Mouse (Mus musculus): ENCODE data around the gene Shroom4.
A peak's percentile ranks its signal among the peaks of the same experiment; 100 is the strongest.
"Not testable (repeated sequence)": the region's sequence is repeated elsewhere in the genome, so short reads cannot be mapped to it uniquely, and the experiment has no call there.

Shroom4 gene

DNA sequence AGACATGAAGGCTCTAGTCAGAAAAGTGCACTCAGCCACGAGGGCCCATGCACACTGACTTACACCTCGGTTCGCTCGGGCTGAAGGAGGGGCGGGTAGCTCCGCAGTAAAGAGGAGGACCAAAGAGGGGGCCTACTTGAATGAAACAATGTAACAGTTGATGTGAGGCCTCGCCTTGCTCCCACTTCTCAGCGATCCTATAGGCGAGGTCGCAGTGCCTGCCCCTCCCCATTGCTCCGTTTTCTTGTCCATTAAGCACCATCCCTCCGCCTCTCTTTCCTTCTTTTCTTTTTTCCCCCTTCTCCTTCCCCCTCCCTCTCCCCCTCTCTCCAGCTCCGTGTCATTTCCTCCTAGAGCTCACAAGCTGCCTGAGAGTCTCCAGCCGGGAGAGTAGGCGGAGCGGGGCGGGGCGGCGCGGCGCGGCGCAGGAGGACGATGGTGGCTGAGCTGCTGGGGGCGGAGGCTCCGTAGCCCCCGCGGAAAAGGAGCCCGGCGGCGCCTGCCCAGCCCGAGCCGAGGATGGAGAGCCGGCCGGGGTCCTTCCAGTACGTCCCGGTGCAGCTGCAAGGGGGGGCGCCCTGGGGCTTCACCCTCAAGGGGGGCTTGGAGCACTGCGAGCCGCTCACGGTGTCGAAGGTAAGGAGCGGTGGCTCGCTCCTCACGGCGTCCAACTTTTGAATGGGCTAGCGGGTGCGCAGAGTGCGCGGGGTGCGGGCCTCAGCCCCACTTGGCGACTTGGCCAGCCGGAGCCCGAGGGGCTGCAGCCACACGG lies at the start of gene Shroom4:
TSS of gene Shroom4 (plus strand) at position 229 of the 772 bp plus-strand sequence.
- peak; percentile 82 for DNase-seq (ENCODE audit: low read depth, low spot score)

DNA sequence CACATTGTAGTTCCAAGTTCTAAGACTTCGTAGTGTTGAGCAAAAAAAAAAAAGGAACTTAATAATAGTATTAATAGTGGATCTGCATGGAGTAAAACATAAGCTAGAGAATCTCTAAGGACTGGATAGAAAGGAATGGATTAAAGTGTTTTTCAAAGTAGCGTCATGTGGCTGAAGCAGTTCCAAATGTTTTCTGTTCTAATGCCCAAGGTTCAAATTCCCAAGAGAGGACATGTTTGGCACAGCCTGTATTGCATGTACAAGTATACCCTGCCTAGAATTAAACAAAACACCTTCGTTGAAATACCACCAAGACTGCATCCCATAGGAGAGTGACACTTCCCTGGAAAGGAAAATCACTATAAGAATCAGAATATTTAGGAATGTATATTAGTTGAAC lies 42.8 kb upstream of the Shroom4 start:
- no peak for DNase-seq (ENCODE audit: low read depth, low spot score)

DNA sequence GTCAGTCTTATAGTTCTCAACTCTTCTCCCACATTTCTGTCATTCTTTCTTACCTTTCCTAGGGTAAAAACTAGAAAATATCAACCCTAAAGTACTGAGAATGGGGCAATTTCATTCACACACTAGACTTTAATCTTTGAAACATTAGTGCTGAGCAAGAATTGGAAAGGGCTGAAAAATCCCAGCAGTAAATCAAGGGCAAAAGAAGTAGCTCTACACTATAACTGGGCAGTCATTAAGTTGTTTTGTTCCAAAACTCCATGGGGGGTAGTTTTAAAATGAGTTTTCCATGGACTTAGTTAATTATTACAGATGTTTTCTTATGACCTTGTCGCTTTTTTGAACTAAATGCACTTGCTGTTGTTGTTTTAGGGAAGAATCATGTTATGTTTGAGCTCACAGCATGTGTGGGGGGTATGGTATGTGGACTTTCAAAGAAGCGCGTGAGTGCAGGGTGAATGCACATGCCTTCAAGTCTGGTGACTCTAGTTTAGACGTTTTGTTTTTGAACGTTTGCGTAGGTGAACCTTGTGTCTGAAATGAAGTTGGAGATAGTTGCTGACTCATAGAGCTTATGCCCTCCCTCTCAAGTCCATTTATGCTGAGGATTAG lies 42.0 kb upstream of the Shroom4 start:
- no peak for DNase-seq (ENCODE audit: low read depth, low spot score)

DNA sequence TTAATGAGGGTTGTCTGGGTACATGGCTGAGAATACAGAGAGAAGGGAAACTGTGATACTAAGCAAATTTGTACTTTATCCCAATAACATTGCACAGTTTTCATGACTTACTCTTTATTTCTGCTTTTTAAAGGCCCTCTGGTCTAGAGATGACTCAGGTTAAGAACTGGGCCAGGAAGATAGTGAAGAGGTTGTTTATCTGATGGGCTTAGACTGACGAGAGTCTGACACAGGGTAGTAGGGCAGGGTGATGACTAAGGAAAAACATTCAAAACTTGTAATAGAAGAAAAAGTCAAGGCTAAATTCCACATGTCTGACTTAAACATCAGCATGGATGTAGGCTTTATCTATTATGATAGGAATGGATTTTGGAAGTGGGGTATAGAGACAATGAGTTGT lies 30.8 kb upstream of the Shroom4 start:
- DNase-seq (ENCODE audit: low read depth, low spot score), result no peak

DNA sequence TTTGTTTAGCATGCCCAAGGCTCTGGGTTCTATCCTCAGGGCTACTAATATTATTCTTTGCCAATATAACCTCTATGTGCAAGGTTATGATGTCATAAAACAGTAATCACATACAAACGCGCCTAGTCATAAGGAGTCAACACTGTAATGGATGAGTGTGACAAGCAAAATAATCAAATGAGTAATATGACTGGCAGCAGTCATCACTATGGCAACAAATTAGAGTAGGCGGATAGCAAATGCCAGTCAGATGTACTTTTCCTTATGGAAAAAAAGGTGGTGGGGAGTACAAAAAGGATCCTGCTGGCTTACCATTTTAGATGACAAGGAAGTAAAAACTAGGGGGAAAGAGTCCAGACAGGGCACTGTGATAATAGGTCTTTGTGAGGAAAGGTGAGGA lies 28.9 kb upstream of the Shroom4 start:
- no peak for DNase-seq (ENCODE audit: low read depth, low spot score)

DNA sequence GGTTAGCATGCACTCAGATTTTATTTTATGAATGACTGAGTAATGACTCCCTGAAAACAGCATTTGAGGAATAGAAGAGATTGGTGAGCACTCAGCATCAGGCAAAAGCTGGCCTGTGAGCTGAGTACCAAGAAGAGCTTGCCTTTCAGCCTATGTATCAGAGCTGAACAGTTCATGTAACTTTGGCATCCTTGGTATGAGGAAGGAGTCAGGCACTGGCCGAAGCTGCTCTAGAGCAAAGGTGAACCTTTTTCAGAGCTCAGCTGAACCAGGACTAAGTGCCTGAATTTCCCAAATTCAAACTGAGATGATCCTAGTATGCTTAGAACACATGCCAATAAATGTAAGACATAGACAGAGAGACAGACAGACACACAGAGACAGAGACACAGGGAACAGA lies 5.8 kb upstream of the Shroom4 start:
- DNase-seq (ENCODE audit: low read depth, low spot score), result no peak

DNA sequence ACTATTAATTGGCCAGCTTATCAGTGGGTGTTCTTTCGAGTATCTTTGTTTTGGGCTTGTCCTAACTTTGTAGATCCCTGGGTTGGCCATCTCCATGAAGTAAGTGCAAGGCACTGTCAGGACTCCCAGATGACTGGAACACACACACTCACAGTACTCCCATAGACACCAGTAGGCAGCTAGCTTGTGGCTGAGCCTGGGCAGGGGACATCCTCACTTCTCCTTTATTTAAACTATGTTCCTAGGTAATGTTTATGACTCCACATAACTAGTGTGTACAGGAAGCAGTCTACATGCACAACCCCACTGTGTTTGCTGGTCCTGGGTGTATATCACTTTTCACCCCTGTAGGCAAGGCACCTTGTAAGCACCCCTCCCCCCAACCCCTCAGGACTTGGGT lies 461 bp upstream of the Shroom4 start:
- no peak for DNase-seq (ENCODE audit: low read depth, low spot score)

DNA sequence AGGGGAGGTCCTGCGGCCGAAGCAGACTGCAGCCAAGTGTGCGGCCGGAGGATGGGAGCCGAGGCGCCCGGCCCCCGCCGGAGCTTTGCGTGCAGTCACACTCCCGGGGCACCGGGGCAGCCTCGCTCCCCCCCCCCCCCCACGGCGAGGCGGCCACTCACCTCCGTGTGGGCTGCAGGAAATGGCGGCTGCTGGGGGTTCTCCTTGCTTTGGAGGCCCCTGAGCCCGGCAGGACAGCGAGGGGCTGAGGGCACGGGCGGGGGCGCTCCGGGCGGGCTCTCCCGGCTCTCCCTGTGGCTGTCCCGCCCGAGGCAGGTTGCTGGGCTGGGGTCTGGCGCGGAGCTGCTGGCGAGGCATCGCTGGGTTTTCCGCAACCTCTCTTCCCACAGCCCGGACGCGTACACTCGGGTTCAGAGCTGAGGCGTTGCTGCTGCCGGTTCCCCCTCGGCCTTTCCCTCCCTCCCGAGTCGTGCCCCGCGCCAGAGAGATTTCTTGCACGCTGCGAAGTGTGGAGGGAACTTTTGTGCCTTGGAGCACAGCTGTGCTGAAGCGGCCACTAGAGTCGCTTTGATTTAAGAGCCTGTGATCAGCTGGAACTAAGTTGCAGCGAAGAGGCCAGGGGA lies 855 bp downstream of the Shroom4 start:
- peak; percentile 25 for DNase-seq (ENCODE audit: low read depth, low spot score)

DNA sequence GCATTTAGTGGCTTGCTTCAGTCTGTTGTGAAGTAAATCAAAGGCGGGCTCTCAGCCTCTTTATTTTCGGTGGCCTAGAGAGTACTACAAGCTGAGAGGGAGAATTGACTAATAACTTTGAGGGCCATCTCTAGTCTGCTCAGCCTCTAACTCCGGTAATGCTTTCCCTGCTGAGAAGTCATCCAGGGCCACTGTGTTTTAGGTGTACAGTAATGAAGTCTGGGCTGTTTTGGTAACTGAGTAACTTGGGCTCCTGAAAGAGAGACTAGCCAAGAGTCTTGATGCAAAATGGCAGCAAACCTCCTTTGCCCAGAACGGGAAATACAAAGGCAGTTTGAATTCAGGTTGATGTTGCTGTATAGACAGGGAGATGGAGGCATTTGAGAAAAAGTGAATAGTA lies 3.3 kb downstream of the Shroom4 start:
- DNase-seq (ENCODE audit: low read depth, low spot score), result no peak

DNA sequence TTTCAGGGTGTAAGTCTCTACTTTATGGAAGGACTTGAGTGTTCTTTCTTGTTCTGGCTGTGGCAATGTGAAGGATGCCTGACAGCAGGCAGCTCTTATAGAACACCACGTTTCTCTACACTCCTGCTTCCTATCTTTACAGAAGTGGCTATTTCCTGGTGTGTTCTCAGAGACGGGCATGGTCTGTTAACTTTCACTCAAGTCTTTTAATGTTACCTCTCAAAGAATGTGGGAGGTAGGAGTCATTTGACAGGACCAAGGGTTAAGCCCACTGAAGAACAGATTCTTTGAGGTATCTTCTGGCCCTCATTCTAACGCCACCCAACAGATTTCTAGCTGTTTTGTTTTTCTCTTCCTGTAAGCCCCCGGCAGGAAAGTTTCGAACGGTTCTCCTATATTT lies 9.5 kb downstream of the Shroom4 start:
- no peak for DNase-seq (ENCODE audit: low read depth, low spot score)

DNA sequence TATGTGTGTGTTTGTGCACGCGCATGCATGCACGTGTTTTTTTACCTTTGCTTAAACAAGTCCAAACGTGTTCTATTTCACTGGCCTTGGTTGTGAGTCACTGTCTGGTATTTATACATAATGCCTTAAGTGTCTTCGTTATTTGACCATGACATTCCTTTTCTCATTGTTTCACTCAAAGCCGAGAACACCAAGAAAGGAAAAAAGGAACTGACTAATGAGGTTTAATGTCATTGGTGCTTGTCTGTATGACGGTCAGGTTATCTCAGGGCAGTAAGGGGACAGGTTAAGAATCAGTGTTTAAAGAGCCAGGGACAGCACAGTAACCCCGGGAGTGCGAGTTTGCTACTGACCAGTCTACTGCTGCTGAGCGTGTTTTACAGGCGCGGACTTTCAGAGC lies 15.8 kb downstream of the Shroom4 start:
- peak; percentile 12 for DNase-seq (ENCODE audit: low read depth, low spot score)

DNA sequence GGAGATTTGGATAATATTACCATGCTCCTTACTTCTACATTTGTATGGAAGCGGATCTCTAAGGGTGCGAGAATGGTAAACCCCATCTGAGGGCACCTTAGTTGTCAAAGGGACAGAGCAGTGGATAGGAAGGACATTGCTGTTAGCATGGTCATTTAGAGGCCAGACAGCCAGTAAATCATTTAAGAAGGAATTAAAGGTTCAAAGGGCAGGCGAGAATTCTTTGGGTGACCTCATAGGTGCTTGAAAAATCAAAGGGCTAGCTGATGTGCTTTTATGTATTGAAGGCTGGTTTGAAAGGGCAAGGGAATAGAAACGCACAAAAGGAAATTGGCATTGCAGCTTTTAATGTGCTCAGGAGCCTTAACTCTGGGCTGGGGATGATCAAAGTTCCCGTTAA lies 16.3 kb downstream of the Shroom4 start:
- no peak for DNase-seq (ENCODE audit: low read depth, low spot score)

DNA sequence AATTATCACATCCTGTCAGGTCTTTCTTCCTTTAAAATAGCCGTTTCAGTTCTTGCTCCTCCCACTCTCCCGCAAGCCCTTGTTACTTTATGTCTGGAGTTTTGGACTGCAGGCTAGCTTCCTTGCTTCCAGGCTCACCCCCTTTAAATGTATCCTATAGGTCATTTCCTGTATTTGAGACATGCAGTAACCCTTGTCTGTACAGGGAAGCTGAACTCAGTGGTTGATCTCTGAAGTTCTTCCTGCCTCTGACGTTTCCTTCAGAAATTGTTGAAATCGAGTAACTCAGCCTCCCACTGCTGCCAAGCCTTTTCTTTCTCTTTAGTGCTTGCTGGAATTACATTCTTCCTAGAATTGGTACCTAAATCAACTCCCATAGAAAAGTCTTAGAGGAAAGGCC lies 18.5 kb downstream of the Shroom4 start:
- DNase-seq (ENCODE audit: low read depth, low spot score), result no peak

DNA sequence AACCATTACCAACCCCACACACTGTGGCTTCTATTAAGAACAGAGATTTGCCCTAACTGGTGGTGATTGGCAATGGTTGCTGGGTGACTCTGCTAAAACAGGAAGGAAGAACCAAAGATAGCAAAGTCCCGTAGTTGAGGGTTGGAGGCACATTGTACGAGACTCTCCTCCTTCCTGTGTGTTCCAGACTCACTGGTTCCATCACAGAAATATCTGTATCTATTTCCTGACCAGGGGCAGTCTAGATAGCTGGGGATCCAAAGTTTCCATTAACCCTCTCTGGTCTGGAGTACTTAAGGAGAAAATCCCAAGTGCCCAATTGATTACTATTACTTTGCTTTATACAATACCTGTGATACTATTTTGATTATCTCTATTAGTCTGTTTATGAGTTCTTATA lies 35.6 kb downstream of the Shroom4 start:
- DNase-seq (ENCODE audit: low read depth, low spot score), result no peak

DNA sequence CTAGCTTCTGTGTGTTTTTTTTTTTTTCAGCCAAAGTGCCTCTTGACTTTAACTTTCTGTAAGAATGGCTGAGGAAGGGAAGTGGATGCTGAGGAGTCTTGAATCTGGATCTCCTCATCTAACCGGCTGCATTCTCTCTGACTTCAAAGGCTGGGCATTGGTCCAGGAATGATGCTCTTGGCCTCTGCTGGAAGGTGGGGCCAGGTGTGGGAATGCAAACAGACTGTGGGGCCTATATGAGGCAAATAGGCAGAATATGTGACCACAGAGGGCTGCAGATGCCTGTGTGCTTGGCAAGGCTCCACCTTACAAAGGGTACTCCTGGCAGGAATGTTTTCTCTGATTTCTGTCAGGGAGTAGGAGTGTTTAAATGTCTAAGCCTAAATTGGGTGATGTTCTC lies 46.8 kb downstream of the Shroom4 start:
- no peak for DNase-seq (ENCODE audit: low read depth, low spot score)

DNA sequence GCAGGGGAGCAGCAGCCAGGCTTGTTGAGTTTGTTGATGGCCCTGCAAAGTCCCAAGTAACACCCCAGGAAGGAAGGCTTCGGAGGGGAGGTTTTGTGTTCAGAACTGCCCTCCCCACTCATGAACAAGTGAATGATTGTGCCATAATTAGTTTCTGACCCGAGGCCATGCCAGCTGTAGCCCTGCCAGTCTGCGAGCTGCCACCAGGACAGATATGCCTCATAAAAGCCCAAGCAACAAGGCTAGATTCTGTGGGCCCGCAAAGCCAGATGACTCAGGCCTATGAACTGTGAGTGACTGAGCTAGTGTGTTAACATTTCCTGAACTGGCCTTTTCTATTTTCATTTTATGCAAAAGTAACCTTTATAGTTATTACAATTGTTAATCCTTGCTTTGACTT lies 48.3 kb downstream of the Shroom4 start:
- no peak for DNase-seq (ENCODE audit: low read depth, low spot score)

DNA sequence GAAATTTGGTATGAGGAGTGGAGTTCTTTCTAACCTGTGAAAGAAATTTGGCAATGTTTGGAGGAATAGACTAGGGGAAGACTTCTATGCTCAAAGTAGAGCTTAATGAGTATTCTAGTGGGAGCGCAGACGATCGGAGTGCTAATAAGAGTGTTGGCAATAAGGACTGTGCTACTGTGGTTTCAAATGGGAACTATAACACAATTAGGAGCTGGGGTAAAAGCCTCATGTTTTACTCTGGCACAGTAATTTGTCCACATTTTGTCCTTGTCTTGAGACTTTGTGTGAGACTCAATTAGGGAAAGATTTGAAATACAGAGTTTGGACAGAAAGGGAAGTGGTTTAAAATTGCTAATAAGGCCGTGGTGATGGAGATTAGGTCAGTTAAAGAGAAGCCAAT lies 53.6 kb downstream of the Shroom4 start:
- no peak for DNase-seq (ENCODE audit: low read depth, low spot score)

DNA sequence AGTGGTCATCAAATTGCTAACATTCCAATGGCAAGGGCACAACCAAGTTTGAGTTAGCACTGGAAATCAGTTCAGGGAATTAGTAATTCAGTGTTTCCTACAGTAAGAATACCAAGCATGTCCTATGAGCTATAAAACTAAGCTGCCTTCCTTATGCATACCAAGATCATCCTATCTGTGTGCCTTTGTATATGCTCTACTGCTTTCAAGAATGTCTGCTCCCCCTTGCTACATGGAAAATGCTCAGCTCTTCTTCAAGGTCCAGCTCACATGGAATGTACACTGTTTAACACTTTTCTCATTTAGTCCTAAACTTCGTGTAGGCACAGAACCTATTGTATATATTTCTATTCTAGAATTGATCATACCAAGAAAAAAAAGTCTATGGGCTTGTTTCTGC lies 69.6 kb downstream of the Shroom4 start:
- DNase-seq (ENCODE audit: low read depth, low spot score), result not testable (repeated sequence)

DNA sequence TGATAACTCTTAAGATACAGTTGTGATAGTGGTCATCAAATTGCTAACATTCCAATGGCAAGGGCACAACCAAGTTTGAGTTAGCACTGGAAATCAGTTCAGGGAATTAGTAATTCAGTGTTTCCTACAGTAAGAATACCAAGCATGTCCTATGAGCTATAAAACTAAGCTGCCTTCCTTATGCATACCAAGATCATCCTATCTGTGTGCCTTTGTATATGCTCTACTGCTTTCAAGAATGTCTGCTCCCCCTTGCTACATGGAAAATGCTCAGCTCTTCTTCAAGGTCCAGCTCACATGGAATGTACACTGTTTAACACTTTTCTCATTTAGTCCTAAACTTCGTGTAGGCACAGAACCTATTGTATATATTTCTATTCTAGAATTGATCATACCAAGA lies 72.9 kb downstream of the Shroom4 start:
- not testable (repeated sequence) for DNase-seq (ENCODE audit: low read depth, low spot score)

DNA sequence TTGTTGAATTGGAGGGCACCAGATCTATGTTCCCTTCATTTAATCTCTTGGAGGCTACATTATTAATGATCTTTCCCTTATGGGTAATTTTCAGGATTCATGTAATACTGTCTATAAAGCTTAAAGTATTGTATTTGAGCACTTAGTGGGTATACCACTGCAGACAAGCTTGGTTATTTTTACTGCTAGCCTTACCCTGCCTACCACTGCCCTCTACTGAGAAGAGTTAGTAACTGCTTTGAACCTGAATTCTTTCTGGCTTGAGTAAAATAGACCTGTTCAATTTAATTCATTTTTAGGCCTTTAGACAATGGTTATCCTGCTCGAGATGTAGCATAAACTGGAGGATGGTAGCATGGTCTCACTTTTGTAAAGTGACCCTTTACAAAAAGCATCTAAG lies 75.5 kb downstream of the Shroom4 start:
- DNase-seq (ENCODE audit: low read depth, low spot score), result peak; percentile 2

DNA sequence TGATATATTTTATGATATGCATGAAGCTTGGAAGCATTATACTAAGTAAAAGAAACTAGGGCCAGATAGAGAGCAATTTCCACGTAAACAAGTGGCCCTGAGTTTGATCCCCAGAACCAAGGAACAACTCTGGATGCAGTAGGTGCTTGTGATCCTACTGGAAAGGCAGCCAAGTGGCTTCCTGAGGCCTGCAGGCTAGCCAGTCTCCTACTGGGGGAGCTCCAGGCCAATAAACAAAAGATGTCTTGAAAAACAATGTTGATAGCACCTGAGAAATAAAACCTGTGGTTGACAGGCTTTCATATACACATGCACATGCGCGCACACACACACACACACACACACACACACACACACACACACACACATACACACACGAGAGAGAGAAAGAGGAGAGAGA lies 82.6 kb downstream of the Shroom4 start:
- DNase-seq (ENCODE audit: low read depth, low spot score), result no peak

DNA sequence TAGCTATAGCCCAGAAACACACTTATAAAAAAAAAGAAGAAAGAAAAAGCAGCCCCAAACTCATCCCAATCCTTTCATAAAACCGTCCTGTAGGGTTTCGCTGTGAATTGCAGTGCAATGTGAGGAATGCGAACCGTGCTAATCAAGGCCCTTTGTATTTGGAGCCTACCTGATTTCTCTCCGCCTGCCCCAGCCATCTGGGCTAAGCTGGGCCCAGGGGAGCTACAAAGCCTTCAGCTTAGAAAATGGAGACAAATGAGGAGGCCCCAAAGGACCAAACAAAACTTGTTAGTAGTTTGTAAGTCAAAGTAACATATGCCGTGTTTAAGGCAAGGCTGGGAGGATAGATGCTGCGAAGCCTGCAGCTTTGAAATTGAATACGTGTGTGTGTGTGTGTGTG lies 84.2 kb downstream of the Shroom4 start:
- DNase-seq (ENCODE audit: low read depth, low spot score), result no peak

DNA sequence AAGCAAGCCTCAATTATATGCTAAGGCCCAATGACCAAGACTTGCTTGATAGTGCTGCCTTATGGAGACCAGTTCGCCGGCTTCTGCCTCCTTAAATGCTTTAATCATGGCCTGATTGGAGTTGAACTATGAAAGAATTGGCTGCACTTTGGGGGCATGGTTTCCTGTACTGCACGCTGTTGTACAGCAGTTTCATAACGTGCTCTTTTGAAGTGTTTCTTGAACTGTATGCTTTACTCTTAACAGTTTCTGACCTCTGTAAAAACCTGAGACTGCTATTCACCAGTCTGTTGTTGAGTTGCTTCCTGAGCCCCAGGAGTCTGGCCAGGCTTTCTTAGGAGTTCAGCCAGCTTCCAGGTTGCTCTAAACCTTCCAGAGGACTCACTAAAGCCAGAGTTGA lies 90.8 kb downstream of the Shroom4 start:
- no peak for DNase-seq (ENCODE audit: low read depth, low spot score)
